Mouse (Mus musculus) macrophage (primary cell): ENCODE data around the gene Gngt2. TPM values are rescaled to one million over a fixed set of nuclear protein-coding genes. Genes with fewer than 3 reads are reported as not detected.

Experiments
- H3K27ac ChIP-seq: fragments of 350-480 bp; formaldehyde crosslinking; 2 replicates; pipeline ENCODE4 v1.9.0; 2021
- H3K36me3 ChIP-seq: fragments of 350-480 bp; formaldehyde crosslinking; 2 replicates; pipeline ENCODE4 v1.9.0; 2021; ENCODE audit errors: inconsistent target
- H3K4me3 ChIP-seq: fragments of 350-480 bp; formaldehyde crosslinking; 2 replicates; pipeline ENCODE4 v1.9.0; 2021; ENCODE audit errors: inconsistent target
- H3K79me2 ChIP-seq: fragments of 350-480 bp; formaldehyde crosslinking; 2 replicates; pipeline ENCODE4 v1.9.0; 2021; ENCODE audit errors: inconsistent target
- WGBS: methylation state at CpG from one replicate; pipeline ENCODE4 v1.1.7; 2026; ENCODE audit warnings: inconsistent platforms; ENCODE audit not compliant: missing documents; 5-methylcytosine and 5-hydroxymethylcytosine counted together
- polyA plus RNA-seq: library from polyadenylated mRNA; stranded (reverse); fragments of 250-400 nt; gene quantifications from 3 replicates; pipeline ENCODE4 v1.2.4, GENCODE M21; 2018; ENCODE audit warnings: inconsistent platforms
- total RNA-seq, 78 experiments: library from RNA; depleted of rRNA; stranded (reverse); fragments of 250-400 nt; gene quantifications; 1 replicate in 9 of 78; 2 replicates in 24 of 78; 3 replicates in 43 of 78; 4 replicates in 2 of 78; pipeline ENCODE4 v1.2.4; 2018; ENCODE audit warnings: inconsistent platforms in 56 of 78

The Gngt2 gene
- 10 to 100 TPM in 20 of 26 experiments, 1 to 10 TPM in 6; 3.8 to 78.4 (median 31.9) TPM for total RNA-seq (2018; cell fraction: chromatin; rRNA removed)
- 100 to 1,000 TPM; 135 to 329 (median 231) TPM for total RNA-seq (2018; cell fraction: cytosol; rRNA removed)
- 100 to 1,000 TPM in 8 of 26 experiments, 10 to 100 TPM in 18; 11.9 to 175 (median 78.7) TPM for total RNA-seq (2018; cell fraction: nucleus; rRNA removed)
- 226 to 415 TPM (median 244 TPM) in 3 replicates for polyA plus RNA-seq

DNA sequence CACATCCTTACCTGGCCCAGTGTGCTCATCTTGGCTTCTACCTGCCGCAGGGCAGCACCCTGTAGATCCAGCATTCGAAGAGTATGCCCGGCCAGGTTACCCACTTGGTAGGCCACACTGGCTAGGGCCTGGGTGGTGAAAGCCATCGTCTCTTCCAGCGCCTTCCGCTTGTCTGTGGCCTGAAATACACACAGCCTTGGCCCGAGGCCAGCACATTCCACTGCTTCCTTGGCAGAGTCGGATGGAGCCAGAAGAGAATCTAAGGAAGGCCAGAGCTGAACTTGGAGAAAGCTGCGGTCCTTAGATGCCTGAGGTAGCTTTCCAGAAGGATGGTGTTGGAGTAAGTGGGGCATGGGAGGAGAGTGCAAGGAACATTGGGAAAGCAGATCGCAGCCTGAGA, at the start of gene Gngt2:
Gene Gngt2, plus strand, starts transcription at position 158 of the 400 bp plus-strand sequence.
- WGBS: 94% methylated on average over 10 of the region's 10 CpGs
- Histone ChIP-seq H3K79me2 (peaks cover 57% of the 10 kb centered on the region; the same call in 1 of the 2 replicates), H3K27ac (no peak within 1 kb of the TSS), H3K36me3 (peaks cover 34% of the 10 kb centered on the region), H3K4me3 (no peak within 1 kb of the TSS)

DNA sequence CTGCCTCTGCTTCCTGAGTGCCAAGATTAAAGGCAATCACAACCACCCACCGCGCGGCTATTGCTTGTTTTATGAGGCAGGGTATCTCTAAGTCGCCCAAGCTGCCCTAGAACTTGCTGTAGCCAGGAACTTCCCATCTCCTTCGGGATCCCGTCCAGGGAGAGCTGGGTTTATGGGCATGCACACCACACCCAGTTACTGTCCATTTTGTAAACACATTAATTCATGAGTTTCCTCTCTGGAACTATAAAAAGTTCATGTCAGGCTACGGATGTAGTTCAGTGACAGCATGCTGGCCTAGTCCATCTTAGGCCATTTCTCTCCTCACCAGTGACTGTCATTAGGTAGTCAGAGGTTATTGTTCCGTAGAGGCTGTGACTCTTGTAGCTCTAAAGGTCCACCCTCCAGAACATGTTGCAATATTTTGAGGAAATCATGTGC, 47.5 kb upstream of the Gngt2 start:
- H3K27ac ChIP-seq: no peak overlapping the region
- 80% methylated on average over 8 of the region's 8 CpGs for WGBS
- H3K4me3 ChIP-seq: no peak overlapping the region
- no peaks in the 10 kb centered on the region for H3K36me3 ChIP-seq
- H3K79me2 ChIP-seq: no peaks in the 10 kb centered on the region

DNA sequence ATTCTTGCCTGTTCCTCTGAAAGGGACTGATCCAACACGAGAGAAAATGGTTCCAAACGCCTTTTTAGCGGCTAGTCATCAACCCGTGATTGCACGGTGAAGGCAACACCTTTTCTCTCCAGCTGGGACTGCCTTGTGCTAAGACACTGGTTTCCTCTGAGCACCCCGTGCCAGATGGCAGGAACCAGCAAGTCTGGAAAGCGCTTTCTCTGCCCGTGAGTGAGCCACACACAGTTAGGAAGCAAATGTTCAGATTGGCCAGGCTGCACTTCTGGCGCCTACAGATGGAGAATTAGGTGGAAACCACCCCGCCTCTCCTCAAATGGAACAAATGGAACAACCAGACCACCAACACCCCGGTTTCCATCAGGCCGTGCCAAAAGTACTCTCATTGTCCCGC, 45.2 kb upstream of the Gngt2 start:
- H3K36me3 ChIP-seq: no peaks in the 10 kb centered on the region
- H3K79me2 ChIP-seq: no peaks in the 10 kb centered on the region
- 92% methylated on average over 13 of the region's 13 CpGs for WGBS
- no peak overlapping the region for H3K4me3 ChIP-seq
- no peak overlapping the region for H3K27ac ChIP-seq

DNA sequence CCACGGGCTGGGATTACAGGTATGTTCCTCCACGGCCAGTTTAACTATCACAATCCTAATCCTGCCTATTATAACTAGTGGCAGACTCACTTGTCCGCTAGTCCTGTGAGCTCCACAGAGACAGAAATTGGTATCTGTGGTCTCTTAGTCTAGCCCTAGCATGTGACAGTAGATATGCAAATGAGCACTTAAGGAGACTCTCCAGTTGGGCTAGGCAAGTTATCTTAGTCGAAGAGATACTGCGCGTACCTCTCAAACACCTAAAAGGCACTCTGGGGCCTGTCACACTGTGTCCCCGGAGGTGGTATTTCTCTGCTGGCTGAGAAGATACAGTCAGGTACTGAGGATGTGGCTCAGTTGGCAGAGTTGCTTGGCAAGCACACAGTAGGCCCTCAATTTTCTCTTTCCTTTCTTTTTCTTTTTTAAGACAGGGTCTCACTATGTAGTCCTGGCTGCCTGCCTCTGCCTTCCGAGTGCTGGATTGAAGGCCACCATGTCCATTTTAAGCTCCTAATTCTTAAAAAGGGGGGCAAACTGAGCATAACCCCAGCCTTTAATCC, 44.0 kb upstream of the Gngt2 start:
- no peaks in the 10 kb centered on the region for H3K36me3 ChIP-seq
- WGBS: 97% methylated on average over 7 of the region's 8 CpGs
- no peak overlapping the region for H3K4me3 ChIP-seq
- no peaks in the 10 kb centered on the region for H3K79me2 ChIP-seq
- no peak overlapping the region for H3K27ac ChIP-seq

DNA sequence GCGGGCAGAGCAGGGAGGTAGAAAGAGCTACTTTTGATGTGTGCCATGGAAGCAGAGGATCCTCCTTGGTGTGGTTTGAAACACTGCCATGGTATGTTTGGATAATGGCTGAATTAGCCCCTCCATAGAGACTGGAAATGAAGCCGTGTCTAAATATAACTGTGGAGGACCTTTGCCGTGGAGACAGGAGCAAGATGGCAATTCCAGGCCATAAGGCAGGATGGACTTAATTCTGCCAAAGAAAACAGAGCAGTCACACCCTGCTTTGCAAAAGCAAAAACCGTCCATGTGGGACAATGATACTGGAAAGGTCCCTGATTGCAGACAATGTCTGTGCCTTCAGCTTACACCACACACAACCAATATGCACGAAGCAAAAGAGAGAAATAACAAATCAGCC, 42.8 kb upstream of the Gngt2 start:
- H3K36me3 ChIP-seq: no peaks in the 10 kb centered on the region
- no peak overlapping the region for H3K4me3 ChIP-seq
- no peak overlapping the region for H3K27ac ChIP-seq
- H3K79me2 ChIP-seq: no peaks in the 10 kb centered on the region
- WGBS: 83% methylated on average over 5 of the region's 5 CpGs

DNA sequence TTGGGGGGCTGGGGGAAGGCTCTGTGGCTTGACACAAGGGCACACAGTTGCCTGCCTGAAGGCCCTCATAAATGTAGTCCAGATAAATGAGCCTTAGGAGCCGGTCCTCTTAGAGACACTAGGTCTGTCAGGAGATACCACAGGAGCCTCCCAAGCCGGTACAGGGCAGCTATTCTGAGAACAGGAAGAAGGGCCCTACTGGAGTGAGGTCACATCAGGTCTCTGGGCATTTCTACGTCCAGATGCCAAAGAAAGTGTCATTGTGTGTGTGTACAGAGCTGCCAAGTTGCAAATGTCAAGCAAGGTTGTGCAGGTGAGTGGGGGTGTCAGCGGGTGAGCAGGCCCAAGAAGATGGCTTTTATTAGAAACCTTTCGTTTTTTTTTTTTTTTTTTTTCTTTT, 41.4 kb upstream of the Gngt2 start:
- H3K4me3 ChIP-seq: no peak overlapping the region
- 82% methylated on average over 4 of the region's 5 CpGs for WGBS
- no peak overlapping the region for H3K27ac ChIP-seq

DNA sequence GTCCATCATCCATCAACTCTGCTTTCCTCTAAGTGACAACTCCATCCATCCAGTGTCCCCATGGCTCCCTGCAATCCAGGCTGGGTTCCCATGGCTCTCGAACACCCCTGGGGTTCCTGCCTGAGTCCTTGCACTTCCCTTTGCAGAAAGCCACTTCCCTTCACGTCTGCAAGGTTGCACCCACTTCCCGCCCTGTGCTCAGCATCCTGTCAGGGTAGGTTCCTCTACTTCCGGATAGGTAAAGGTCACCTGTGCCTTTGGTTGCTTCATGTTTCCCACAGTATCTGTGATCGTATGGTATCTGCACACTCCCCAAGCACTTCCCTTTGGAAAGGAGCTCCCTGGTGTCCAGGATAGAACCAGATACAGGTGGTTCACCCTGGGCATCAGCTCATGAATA, 32.0 kb upstream of the Gngt2 start:
- no peak overlapping the region for H3K27ac ChIP-seq
- no peaks in the 10 kb centered on the region for H3K36me3 ChIP-seq
- no peak overlapping the region for H3K4me3 ChIP-seq
- 59% methylated on average over 5 of the region's 5 CpGs for WGBS
- H3K79me2 ChIP-seq: no peaks in the 10 kb centered on the region

More for the DNA sequence above, 41.4 kb upstream of the Gngt2 start:
- H3K36me3 ChIP-seq: no peaks in the 10 kb centered on the region
- H3K79me2 ChIP-seq: no peaks in the 10 kb centered on the region

DNA sequence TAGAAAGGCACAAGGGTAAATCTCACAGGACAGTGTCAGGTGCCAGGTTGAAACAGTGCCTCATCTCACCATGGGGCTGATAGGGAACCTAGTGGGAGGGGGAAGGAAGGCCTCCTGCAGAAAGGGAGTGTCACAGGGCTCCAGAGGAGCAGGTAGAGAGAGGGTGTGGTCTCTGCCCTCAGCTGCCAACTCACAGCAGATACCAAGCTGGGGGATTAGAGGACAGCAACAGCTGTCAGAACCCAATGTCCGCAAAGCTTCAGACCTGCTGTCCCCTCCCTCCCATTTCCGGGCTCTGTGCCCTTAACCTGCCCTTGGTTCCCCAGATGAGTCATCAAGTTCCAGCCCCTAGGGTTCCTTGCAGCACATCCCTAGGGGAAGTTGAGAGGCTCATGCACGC, 31.5 kb upstream of the Gngt2 start:
- 10% methylated on average over 3 of the region's 3 CpGs for WGBS

DNA sequence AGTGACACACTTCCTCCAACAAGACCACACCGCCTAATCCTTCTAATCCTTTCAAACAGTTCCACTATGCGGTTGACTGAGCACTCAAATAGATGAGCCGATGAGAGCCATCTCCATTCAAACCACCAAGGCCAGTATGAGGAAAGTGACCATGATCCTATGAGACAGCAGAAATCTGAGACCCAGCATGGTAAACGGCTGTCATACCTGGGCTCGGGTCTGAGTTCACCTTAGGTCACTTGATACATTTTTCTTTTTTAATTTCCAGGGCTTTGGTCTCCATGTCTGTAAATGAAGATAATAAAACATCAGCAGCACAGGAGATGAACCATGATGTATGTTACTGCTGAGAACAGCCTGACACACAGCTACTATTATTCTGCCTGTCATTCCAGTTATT, 29.1 kb upstream of the Gngt2 start:
- H3K79me2 ChIP-seq: no peaks in the 10 kb centered on the region
- 100% methylated on average over 4 of the region's 5 CpGs for WGBS
- H3K36me3 ChIP-seq: no peaks in the 10 kb centered on the region
- no peak overlapping the region for H3K4me3 ChIP-seq
- H3K27ac ChIP-seq: no peak overlapping the region

More for the DNA sequence above, 31.5 kb upstream of the Gngt2 start:
- no peak overlapping the region for H3K4me3 ChIP-seq
- no peaks in the 10 kb centered on the region for H3K36me3 ChIP-seq
- no peaks in the 10 kb centered on the region for H3K79me2 ChIP-seq
- H3K27ac ChIP-seq: no peak overlapping the region

DNA sequence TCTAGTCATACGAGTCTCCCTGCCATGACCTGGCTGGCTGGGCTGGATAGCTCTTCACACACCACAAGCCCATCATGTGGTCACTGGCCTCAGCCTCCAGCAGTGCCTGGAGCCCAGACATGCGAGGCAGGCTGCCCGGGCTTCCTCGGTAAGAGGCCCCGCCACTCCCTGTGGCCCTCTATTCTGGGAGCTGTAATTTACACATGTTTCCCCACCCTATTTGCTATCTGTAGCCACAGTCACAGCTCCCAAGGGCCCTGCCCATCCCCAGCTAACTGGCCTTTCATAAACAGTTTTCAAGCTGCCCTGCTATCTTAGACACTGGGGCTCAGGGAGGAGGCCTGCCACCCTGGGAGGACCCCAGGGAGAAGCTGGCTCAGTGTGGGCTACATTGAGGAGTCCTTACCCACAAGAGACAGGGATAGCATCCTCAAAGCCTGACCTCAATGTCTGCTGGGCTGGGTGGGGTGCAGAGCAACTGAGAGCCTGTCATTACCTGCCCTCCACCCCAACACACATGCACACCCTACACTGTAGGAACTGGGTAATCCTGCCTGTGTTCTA, 28.5 kb upstream of the Gngt2 start:
- H3K79me2 ChIP-seq: no peaks in the 10 kb centered on the region
- H3K36me3 ChIP-seq: no peaks in the 10 kb centered on the region
- no peak overlapping the region for H3K27ac ChIP-seq
- no peak overlapping the region for H3K4me3 ChIP-seq
- 97% methylated on average over 5 of the region's 5 CpGs for WGBS

DNA sequence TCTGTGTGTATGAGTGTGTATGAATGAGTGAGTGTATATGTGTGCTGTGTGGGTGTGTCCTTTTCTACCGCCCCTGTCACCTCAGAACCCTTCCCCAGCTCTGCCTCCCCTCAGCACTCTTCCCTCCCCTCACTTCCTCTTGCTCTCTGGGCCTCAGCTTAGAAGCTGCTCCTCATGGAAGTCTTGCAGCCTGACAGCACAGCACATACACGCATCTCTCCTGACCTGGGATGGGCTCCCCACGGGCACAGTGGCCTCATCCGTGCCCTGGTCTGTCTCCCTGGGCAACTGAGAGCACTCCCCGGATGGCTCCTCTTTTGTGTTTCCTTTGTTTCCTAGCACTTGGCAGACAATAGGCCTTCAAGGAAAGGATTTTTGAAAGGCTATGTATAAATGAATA, 27.4 kb upstream of the Gngt2 start:
- Histone ChIP-seq H3K4me3 (no peak overlapping the region), H3K36me3 (no peaks in the 10 kb centered on the region), H3K79me2 (no peaks in the 10 kb centered on the region), H3K27ac (no peak overlapping the region)
- WGBS: 56% methylated on average over 5 of the region's 5 CpGs

DNA sequence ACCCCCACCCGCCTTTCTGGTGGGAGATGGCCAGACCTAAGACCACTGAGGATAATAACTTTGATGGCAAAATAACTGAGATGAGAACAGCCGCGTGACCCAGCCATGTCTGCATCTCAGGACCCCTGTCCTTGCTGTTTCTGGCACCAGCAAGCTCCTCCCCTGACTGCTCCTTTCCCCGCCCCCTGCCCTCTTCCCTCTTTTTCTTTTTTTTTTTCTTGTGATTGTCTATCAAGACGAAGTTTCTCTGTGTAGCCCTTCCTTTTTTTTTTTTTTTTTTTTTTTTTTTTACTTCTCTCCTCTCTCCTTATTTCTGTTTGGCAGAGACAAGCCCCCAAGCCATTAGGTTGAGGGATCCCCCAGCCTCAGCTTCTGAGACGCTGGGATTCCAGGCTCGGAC, 26.2 kb upstream of the Gngt2 start:
- Histone ChIP-seq H3K79me2 (no peaks in the 10 kb centered on the region), H3K4me3 (no peak overlapping the region), H3K27ac (no peak overlapping the region), H3K36me3 (no peaks in the 10 kb centered on the region)
- 70% methylated on average over 7 of the region's 7 CpGs for WGBS

DNA sequence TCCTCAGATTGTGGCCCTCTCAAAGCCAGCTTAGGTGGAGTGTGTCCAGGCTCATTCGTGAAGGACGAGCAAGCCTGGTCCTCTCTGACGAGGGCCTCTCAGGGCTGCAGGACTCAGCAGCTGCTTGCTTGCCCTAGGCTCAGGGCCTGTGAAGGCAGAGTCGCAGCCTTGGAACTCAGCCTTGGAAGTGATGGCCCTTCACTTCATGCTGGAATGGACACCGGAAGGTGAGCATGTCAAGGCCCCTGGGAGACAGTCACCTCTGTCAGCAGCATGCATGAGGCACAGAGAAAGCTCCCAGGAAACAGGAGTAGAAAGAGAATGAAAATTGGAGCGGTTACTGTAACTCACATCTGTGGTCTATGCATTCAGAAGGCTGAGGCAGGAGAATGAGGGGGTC, 25.3 kb upstream of the Gngt2 start:
- no peaks in the 10 kb centered on the region for H3K79me2 ChIP-seq
- 98% methylated on average over 6 of the region's 6 CpGs for WGBS
- no peak overlapping the region for H3K4me3 ChIP-seq
- no peaks in the 10 kb centered on the region for H3K36me3 ChIP-seq
- H3K27ac ChIP-seq: no peak overlapping the region

DNA sequence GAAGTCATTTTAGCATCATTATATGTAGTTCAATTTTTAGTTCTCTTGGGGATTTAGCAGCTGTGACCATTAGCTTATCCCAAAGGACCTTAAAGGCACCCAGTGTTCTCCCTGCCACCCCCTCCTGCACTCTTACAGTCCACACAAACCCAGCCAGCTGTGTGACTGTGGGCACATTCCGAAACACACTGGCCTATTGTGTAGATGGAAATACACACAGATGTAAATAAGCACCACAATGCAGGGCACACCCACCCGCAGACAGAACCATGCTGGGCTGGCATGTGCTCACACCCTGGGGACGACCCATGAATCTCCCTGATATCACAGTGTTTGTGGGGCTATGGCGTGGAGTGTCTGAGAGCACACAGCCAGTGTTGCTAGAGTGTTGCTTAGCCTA, 24.8 kb upstream of the Gngt2 start:
- H3K79me2 ChIP-seq: no peaks in the 10 kb centered on the region
- no peak overlapping the region for H3K27ac ChIP-seq
- H3K4me3 ChIP-seq: no peak overlapping the region
- no peaks in the 10 kb centered on the region for H3K36me3 ChIP-seq
- 93% methylated on average over 4 of the region's 4 CpGs for WGBS

DNA sequence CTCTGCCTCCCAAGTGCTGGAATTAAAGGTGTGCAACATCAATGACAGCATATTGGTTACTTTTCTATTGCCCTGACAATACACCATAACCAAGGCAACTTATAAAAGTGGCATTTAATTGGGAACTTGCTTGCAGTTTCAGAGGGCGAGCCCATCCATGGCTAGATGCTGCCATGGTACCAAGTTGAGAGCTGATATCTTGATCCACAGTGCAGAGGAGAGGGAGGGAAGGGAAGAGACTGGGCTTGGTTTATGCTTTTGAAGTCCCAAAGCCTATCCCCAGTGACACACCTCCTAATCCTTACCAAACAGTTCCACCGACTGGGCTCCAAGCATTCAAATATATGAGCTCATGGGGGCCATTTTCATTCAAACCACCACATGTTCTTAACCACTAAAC, 22.9 kb upstream of the Gngt2 start:
- H3K36me3 ChIP-seq: no peaks in the 10 kb centered on the region
- no peak overlapping the region for H3K27ac ChIP-seq
- H3K4me3 ChIP-seq: no peak overlapping the region
- H3K79me2 ChIP-seq: no peaks in the 10 kb centered on the region
- 100% methylated on average over 2 of the region's 2 CpGs for WGBS
